ENCODE assay signal across 9 mouse cellular contexts in genomic region chr4:148168287-148168686, GRCm38 (mm10). TPM values are rescaled to one million over a fixed set of nuclear protein-coding genes. Genes with fewer than 3 reads are reported as not detected.
DNase-seq lines count a peak whose midpoint lies in the region; ATAC-seq and TF ChIP-seq lines count a peak whose summit lies in the region.
"Had no signal": no experiment of that assay in that cellular context is flagged by ENCODE, and none has a peak within 500 bp of the region (broad histone marks: within the 10 kb centered on the region; RNA-seq: fewer than 3 reads in every experiment).

No protein-coding gene starts in this region.

- TF ChIP-seq POLR2A in brain, embryonic 14.5 days (IDR thresholded peaks at IDR 0.05; ENCODE audit: borderline replicate concordance, extremely low read depth, insufficient read depth, insufficient read length, poor library complexity, severe bottlenecking), result no peak

- no peak overlapping the region for H3K9ac ChIP-seq in heart, postnatal 0 days (replicated peaks; ENCODE audit: low read depth, low read length)
- no peak overlapping the region for H3K9ac ChIP-seq in heart, embryonic 12.5 days
- H3K9ac ChIP-seq: limb, embryonic 13.5 days had no signal

- DNase-seq in heart, postnatal 0 days (ENCODE audit: low spot score), result peak; percentile 47
- DNase-seq in right cerebral cortex, postnatal 14 days, result peak; percentile 67
- DNase-seq in right cerebral cortex, postnatal 36 days (ENCODE audit: low spot score in 2 of 2), result no peak
- peak; percentile 86 for DNase-seq in brain, embryonic 14.5 days (ENCODE audit: low read depth)
- peak; percentile 83 for DNase-seq in mesoderm, embryonic 11.5 days (ENCODE audit: low read depth, low spot score)
- DNase-seq in frontal cortex, postnatal 10 days (ENCODE audit: low spot score in 2 of 2), result no peak

- H3K4me1 ChIP-seq in heart, postnatal 0 days (ENCODE audit: control insufficient read depth, insufficient read depth), result peaks cover 4% of the 10 kb centered on the region; the same call in 1 of the 2 replicates
- peaks cover 19% of the 10 kb centered on the region; the same call in 1 of the 2 replicates for H3K4me1 ChIP-seq in heart, embryonic 12.5 days (replicated peaks)

- 19% methylated on average over 7 of the region's 7 CpGs for WGBS in heart, postnatal 0 days
- WGBS in heart, embryonic 12.5 days, result 21% methylated on average over 7 of the region's 7 CpGs

- no peak overlapping the region for H3K4me3 ChIP-seq in heart, postnatal 0 days (ENCODE audit: low read depth, low read length)
- no peak overlapping the region for H3K4me3 ChIP-seq in heart, embryonic 12.5 days
- H3K4me3 ChIP-seq: limb, embryonic 13.5 days had no signal

- no peak for ATAC-seq in heart, postnatal 0 days (ENCODE audit: insufficient read depth, low read depth)
- no peak for ATAC-seq in heart, embryonic 12.5 days (ENCODE audit: insufficient number of reproducible peaks, low FRiP score)
- peak; percentile 44 for ATAC-seq in granulocyte monocyte progenitor cell, adult 5-6 weeks (replicated peaks; ENCODE audit: poor library complexity, severe bottlenecking)

- no peak for TF ChIP-seq EP300 in heart, postnatal 0 days (IDR thresholded peaks at IDR 0.05; ENCODE audit: low read depth)

- H3K9me3 ChIP-seq in heart, postnatal 0 days (replicated peaks; ENCODE audit: control insufficient read depth, low read length), result no peaks in the 10 kb centered on the region
- H3K9me3 ChIP-seq in heart, embryonic 12.5 days (replicated peaks), result no peaks in the 10 kb centered on the region
- H3K9me3 ChIP-seq: limb, embryonic 13.5 days had no signal

- H3K36me3 ChIP-seq in heart, postnatal 0 days (replicated peaks; ENCODE audit: control insufficient read depth, insufficient read depth, low read length), result no peaks in the 10 kb centered on the region
- no peaks in the 10 kb centered on the region for H3K36me3 ChIP-seq in heart, embryonic 12.5 days
- H3K36me3 ChIP-seq: limb, embryonic 13.5 days had no signal

- peak; percentile 68 for TF ChIP-seq CTCF in heart, postnatal 0 days (IDR thresholded peaks at IDR 0.05; ENCODE audit: low read depth)
- TF ChIP-seq CTCF in brain, embryonic 14.5 days (IDR thresholded peaks at IDR 0.05; ENCODE audit: borderline replicate concordance, extremely low read depth, insufficient read depth, insufficient read length), result peak; percentile 89

- no peak overlapping the region for H3K27ac ChIP-seq in heart, postnatal 0 days (ENCODE audit: low read depth)
- H3K27ac ChIP-seq in heart, embryonic 12.5 days (ENCODE audit: poor library complexity, severe bottlenecking), result no peak overlapping the region
- H3K27ac ChIP-seq: limb, embryonic 13.5 days had no signal

- no peak overlapping the region for H3K4me2 ChIP-seq in heart, postnatal 0 days (ENCODE audit: low read depth, low read length)
- no peak overlapping the region for H3K4me2 ChIP-seq in heart, embryonic 12.5 days
- H3K4me2 ChIP-seq: limb, embryonic 13.5 days had no signal

- H3K27me3 ChIP-seq in heart, postnatal 0 days (ENCODE audit: control insufficient read depth, insufficient read depth, low read length), result peaks cover 77% of the 10 kb centered on the region
- peaks cover 87% of the 10 kb centered on the region for H3K27me3 ChIP-seq in heart, embryonic 12.5 days (replicated peaks)

RNA-seq across cellular contexts. Expression of gene Fbxo2, which starts 7.9 kb away (rescaled TPM):
- total RNA-seq in heart, postnatal 0 days (2014; rRNA removed; ENCODE audit: low replicate concordance), result not detected in 2 replicates
- polyA plus RNA-seq in heart, postnatal 0 days (2015; fragmentation: Nextera tagmentation; extraction: Ambion mirVana), result 0.11 and 0.12 TPM in 2 replicates
- polyA plus RNA-seq in heart, embryonic 12.5 days (2016; fragmentation: Nextera tagmentation; extraction: Ambion mirVana), result 0.70 and 0.92 TPM in 2 replicates
- 2.6 and 5.1 TPM in 2 replicates for polyA plus RNA-seq in brain, embryonic 14.5 days (2012; rRNA removed)
- not detected in 2 replicates for total RNA-seq in granulocyte monocyte progenitor cell, adult 5-6 weeks (2014; fragmentation: Nextera tagmentation)
- total RNA-seq in granulocyte monocyte progenitor cell, adult 5-6 weeks (2017), result not detected in 2 replicates

RNA-seq across cellular contexts. Expression of gene Fbxo44, which starts 8.0 kb away (rescaled TPM):
- total RNA-seq in heart, postnatal 0 days (2014; rRNA removed; ENCODE audit: low replicate concordance), result 77.4 and 88.4 TPM in 2 replicates
- polyA plus RNA-seq in heart, postnatal 0 days (2015; fragmentation: Nextera tagmentation; extraction: Ambion mirVana), result 32.1 and 35.6 TPM in 2 replicates
- 24.9 and 25.1 TPM in 2 replicates for polyA plus RNA-seq in heart, embryonic 12.5 days (2016; fragmentation: Nextera tagmentation; extraction: Ambion mirVana)
- 122 and 144 TPM in 2 replicates for polyA plus RNA-seq in brain, embryonic 14.5 days (2012; rRNA removed)
- total RNA-seq in granulocyte monocyte progenitor cell, adult 5-6 weeks (2014; fragmentation: Nextera tagmentation), result 2.0 and 2.8 TPM in 2 replicates
- 0.26 and 2.1 TPM in 2 replicates for total RNA-seq in granulocyte monocyte progenitor cell, adult 5-6 weeks (2017)

RNA-seq across cellular contexts. Expression of gene Fbxo6, which starts 16.3 kb away (rescaled TPM):
- 84.6 and 86.0 TPM in 2 replicates for total RNA-seq in heart, postnatal 0 days (2014; rRNA removed; ENCODE audit: low replicate concordance)
- polyA plus RNA-seq in heart, postnatal 0 days (2015; fragmentation: Nextera tagmentation; extraction: Ambion mirVana), result 31.6 and 35.4 TPM in 2 replicates
- 20.2 and 22.9 TPM in 2 replicates for polyA plus RNA-seq in heart, embryonic 12.5 days (2016; fragmentation: Nextera tagmentation; extraction: Ambion mirVana)
- 18.1 and 25.3 TPM in 2 replicates for polyA plus RNA-seq in brain, embryonic 14.5 days (2012; rRNA removed)
- total RNA-seq in granulocyte monocyte progenitor cell, adult 5-6 weeks (2014; fragmentation: Nextera tagmentation), result 19.1 and 33.4 TPM in 2 replicates
- total RNA-seq in granulocyte monocyte progenitor cell, adult 5-6 weeks (2017), result 5.6 and 13.8 TPM in 2 replicates

RNA-seq across cellular contexts. Expression of gene Draxin, which starts 37.8 kb away (rescaled TPM):
- not detected in 2 replicates for total RNA-seq in heart, postnatal 0 days (2014; rRNA removed; ENCODE audit: low replicate concordance)
- polyA plus RNA-seq in heart, postnatal 0 days (2015; fragmentation: Nextera tagmentation; extraction: Ambion mirVana), result 0.01 and 0.03 TPM in 2 replicates
- polyA plus RNA-seq in heart, embryonic 12.5 days (2016; fragmentation: Nextera tagmentation; extraction: Ambion mirVana), result 0.05 and 0.08 TPM in 2 replicates
- polyA plus RNA-seq in brain, embryonic 14.5 days (2012; rRNA removed), result 54.9 and 73.0 TPM in 2 replicates
- total RNA-seq in granulocyte monocyte progenitor cell, adult 5-6 weeks (2014; fragmentation: Nextera tagmentation), result not detected in 2 replicates
- total RNA-seq in granulocyte monocyte progenitor cell, adult 5-6 weeks (2017), result 0.05 TPM in 1 of 2 replicates, not detected in the other

RNA-seq across cellular contexts. Expression of gene Mad2l2, which starts 38.1 kb away (rescaled TPM):
- 6.1 and 6.7 TPM in 2 replicates for total RNA-seq in heart, postnatal 0 days (2014; rRNA removed; ENCODE audit: low replicate concordance)
- 36.2 and 40.1 TPM in 2 replicates for polyA plus RNA-seq in heart, postnatal 0 days (2015; fragmentation: Nextera tagmentation; extraction: Ambion mirVana)
- polyA plus RNA-seq in heart, embryonic 12.5 days (2016; fragmentation: Nextera tagmentation; extraction: Ambion mirVana), result 36.6 and 39.3 TPM in 2 replicates
- polyA plus RNA-seq in brain, embryonic 14.5 days (2012; rRNA removed), result 111 and 132 TPM in 2 replicates
- total RNA-seq in granulocyte monocyte progenitor cell, adult 5-6 weeks (2014; fragmentation: Nextera tagmentation), result 27.7 and 36.6 TPM in 2 replicates
- total RNA-seq in granulocyte monocyte progenitor cell, adult 5-6 weeks (2017), result 4.3 and 10.0 TPM in 2 replicates

Comparison
In these comparisons a context has a peak if more than half of its experiments do, and no peak if none do; other contexts are left out.
1. DNase-seq: peak in heart, postnatal 0 days (single experiment), right cerebral cortex, postnatal 14 days (single experiment), brain, embryonic 14.5 days (single experiment) and mesoderm, embryonic 11.5 days (single experiment); none in right cerebral cortex, postnatal 36 days (0 of 2) and frontal cortex, postnatal 10 days (0 of 2).